Comparison of ENCODE assay signal across 15 mouse cellular contexts in genomic region chr2:77113867-77114266, GRCm38 (mm10). TPM values are rescaled to one million over a fixed set of nuclear protein-coding genes. Genes with fewer than 3 reads are reported as not detected.
DNase-seq lines count a peak whose midpoint lies in the region; ATAC-seq and TF ChIP-seq lines count a peak whose summit lies in the region.
"Had no signal": no experiment of that assay in that cellular context is flagged by ENCODE, and none has a peak within 500 bp of the region (broad histone marks: within the 10 kb centered on the region; RNA-seq: fewer than 3 reads in every experiment).

No protein-coding gene starts in this region.

- H3K4me3 ChIP-seq in kidney, adult 2 months (ENCODE audit: insufficient read depth, low read depth, low read length) = no peak overlapping the region
- no peak overlapping the region for H3K4me3 ChIP-seq in intestine, embryonic 15.5 days (replicated peaks)
- no peak overlapping the region for H3K4me3 ChIP-seq in myocyte
- H3K4me3 ChIP-seq: erythroblast, embryonic 14.5 days had no signal

- H3K4me1 ChIP-seq in kidney, adult 2 months (ENCODE audit: control insufficient read depth, insufficient read depth, low read length) = peaks cover 8% of the 10 kb centered on the region; the same call in 1 of the 2 replicates
- H3K4me1 ChIP-seq in intestine, embryonic 15.5 days (replicated peaks) = no peaks in the 10 kb centered on the region

- no peaks in the 10 kb centered on the region for H3K9me3 ChIP-seq in intestine, embryonic 15.5 days

- DNase-seq in kidney, adult 2 months = peak; percentile 48
- no peak for DNase-seq in kidney, postnatal 10 days
- DNase-seq in heart, adult 9 months (ENCODE audit: low spot score in 2 of 2) = peak; percentile 49 to 55
- DNase-seq in spleen, adult 12 weeks (ENCODE audit: low spot score) = no peak
- DNase-seq in right cerebral cortex, postnatal 4 days = no peak
- no peak for DNase-seq in urinary bladder, postnatal 10 days (ENCODE audit: low spot score)
- DNase-seq: adrenal gland, adult 2 months; spleen, adult 18-20 months; thymus, adult 18-20 months had no signal

- no peaks in the 10 kb centered on the region for H3K27me3 ChIP-seq in kidney, adult 2 months (replicated peaks; ENCODE audit: control insufficient read depth, insufficient read depth, low read length)
- H3K27me3 ChIP-seq in intestine, embryonic 15.5 days (replicated peaks) = no peaks in the 10 kb centered on the region
- H3K27me3 ChIP-seq in myocyte (ENCODE audit: control insufficient read depth, insufficient read depth, insufficient read length) = no peaks in the 10 kb centered on the region
- H3K27me3 ChIP-seq: Patski had no signal

- H3K27ac ChIP-seq in kidney, adult 2 months (ENCODE audit: insufficient read depth, low read depth, low read length) = no peak overlapping the region
- no peak overlapping the region for H3K27ac ChIP-seq in intestine, embryonic 15.5 days

- no peak for TF ChIP-seq CTCF in kidney, adult 2 months (conservative IDR thresholded peaks at IDR 0.05; ENCODE audit: insufficient read depth, insufficient read length, low read depth, low read length)

- H3ac ChIP-seq in myocyte (ENCODE audit: control insufficient read depth, insufficient read length) = no peak overlapping the region

- no peak overlapping the region for H3K4me2 ChIP-seq in intestine, embryonic 15.5 days (replicated peaks)
- no peak overlapping the region for H3K4me2 ChIP-seq in myocyte (ENCODE audit: low read depth)

- H3K79me2 ChIP-seq in myocyte (ENCODE audit: control insufficient read depth, insufficient read depth) = no peaks in the 10 kb centered on the region

- TF ChIP-seq POLR2A in kidney, adult 2 months (IDR thresholded peaks at IDR 0.05; ENCODE audit: low read depth, low read length) = no peak
- peak; percentile 24 for TF ChIP-seq POLR2A in myocyte (IDR thresholded peaks at IDR 0.05; ENCODE audit: insufficient read length, low read depth)

- WGBS in kidney, adult 2 months = 54% methylated on average over 8 of the region's 8 CpGs
- 85% methylated on average over 8 of the region's 8 CpGs for whole genome bisulfite sequencing in intestine, embryonic 15.5 days

- no peak overlapping the region for H3K9ac ChIP-seq in intestine, embryonic 15.5 days

- peak; percentile 31; the same call in 1 of the 2 replicates for ATAC-seq in intestine, embryonic 15.5 days
- ATAC-seq: CD4-positive, CD25-positive, alpha-beta regulatory T cell, adult 4 months; midbrain, embryonic 16.5 days; Patski had no signal

- H3K36me3 ChIP-seq in kidney, adult 2 months (ENCODE audit: control insufficient read depth, insufficient read depth, low read length) = no peaks in the 10 kb centered on the region
- H3K36me3 ChIP-seq in intestine, embryonic 15.5 days = no peaks in the 10 kb centered on the region
- H3K36me3 ChIP-seq in myocyte (ENCODE audit: control insufficient read depth, insufficient read depth) = peaks cover 6% of the 10 kb centered on the region

TF ChIP-seq in myocyte, 11 proteins besides CTCF, POLR2A, EP300 and RAD21:
- TF ChIP-seq TCF12 (IDR thresholded peaks at IDR 0.05; ENCODE audit: insufficient read depth, poor library complexity, severe bottlenecking) (peak; percentile 33), MYOD1 (IDR thresholded peaks at IDR 0.05; ENCODE audit: control insufficient read depth in 1 of 3, insufficient read length in 2 of 3, low read depth in 2 of 3) (peak in 2 of 3 experiments; percentile 71 to 81), SRF (IDR thresholded peaks at IDR 0.05; ENCODE audit: control insufficient read depth, insufficient read length, low read depth) (no peak), MYOG (IDR thresholded peaks at IDR 0.05; ENCODE audit: control insufficient read depth in 1 of 3, insufficient read depth in 1 of 3, insufficient read length in 2 of 3, low read depth in 2 of 3) (peak in 2 of 3 experiments; percentile 80 to 90), MAX (IDR thresholded peaks at IDR 0.05; ENCODE audit: low read depth) (no peak), CEBPB (IDR thresholded peaks at IDR 0.05; ENCODE audit: insufficient read depth, poor library complexity, severe bottlenecking) (no peak; the same call in 1 of the 2 replicates)

RNA-seq across cellular contexts. Expression of gene Ccdc141, which starts 56.6 kb away (rescaled TPM):
- 12.8 and 16.0 TPM in 2 replicates for polyA plus RNA-seq in kidney, adult 2 months (2012; rRNA removed)
- 5.6 and 7.1 TPM in 2 replicates for polyA plus RNA-seq in intestine, embryonic 15.5 days (2015; fragmentation: Nextera tagmentation; extraction: Ambion mirVana)
- polyA plus RNA-seq in myocyte (2012; fragmentation: generic; extraction: Trizol) = 43.2 TPM

Comparison
In these comparisons a context has a peak if more than half of its experiments do, and no peak if none do; other contexts are left out.
1. DNase-seq: peak in kidney, adult 2 months (single experiment) and heart, adult 9 months (2 of 2); none in kidney, postnatal 10 days (single experiment), spleen, adult 12 weeks (single experiment), right cerebral cortex, postnatal 4 days (single experiment) and urinary bladder, postnatal 10 days (single experiment).